Comparison of ENCODE assay signal across 9 mouse cellular contexts in the genomic region with DNA sequence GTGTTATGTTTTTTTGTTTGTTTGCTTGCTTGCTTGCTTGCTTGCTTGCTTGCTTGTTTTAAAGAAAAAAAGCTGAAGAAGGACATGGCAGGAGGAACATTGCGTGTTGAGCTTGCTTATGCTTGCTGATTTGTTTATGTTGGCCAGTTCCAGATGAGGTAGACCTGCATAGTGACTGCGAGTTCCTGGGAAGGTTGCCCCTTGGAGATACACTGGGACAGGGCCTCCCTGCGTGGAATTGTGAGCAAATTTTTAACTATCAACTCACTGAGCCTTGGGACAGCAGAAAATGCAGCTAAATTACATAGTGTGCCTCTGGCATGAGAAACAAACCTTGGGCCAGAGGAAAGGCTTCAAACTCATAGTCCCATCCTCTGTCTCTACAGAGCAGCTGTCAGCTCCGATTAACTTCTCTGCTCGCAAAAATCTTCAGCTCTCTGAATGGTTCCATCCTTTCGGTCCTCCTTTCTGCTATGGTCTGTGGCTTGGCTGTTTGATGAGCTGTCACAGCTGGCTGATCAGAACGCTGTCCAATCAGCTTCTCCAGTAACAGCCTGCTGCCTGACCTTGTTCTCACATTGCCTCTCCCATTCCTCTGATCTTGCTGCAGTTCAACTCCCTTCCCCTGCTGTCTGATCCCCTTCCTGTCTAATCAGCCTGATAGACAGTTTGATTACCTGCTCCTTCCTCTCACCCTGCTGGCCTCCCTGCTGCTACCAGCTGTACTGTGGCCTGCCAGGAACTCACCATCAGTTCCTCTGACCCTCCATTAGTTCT.
DNase-seq lines count a peak whose midpoint lies in the region; ATAC-seq lines count a peak whose summit lies in the region.
"Had no signal": no experiment of that assay in that cellular context is flagged by ENCODE, and none has a peak within 500 bp of the region (broad histone marks: within the 10 kb centered on the region; RNA-seq: fewer than 3 reads in every experiment).

No protein-coding gene starts in this region.

- ATAC-seq in hindbrain, embryonic 12.5 days (ENCODE audit: low FRiP score), result peak; percentile 84
- peak; percentile 95 for ATAC-seq in midbrain, embryonic 11.5 days (ENCODE audit: low FRiP score)
- ATAC-seq: intestine, postnatal 0 days had no signal

- H3K4me1 ChIP-seq in heart, embryonic 10.5 days, result peaks cover 7% of the 10 kb centered on the region
- peaks cover 12% of the 10 kb centered on the region for H3K4me1 ChIP-seq in hindbrain, embryonic 12.5 days
- H3K4me1 ChIP-seq in midbrain, embryonic 11.5 days (ENCODE audit: control insufficient read depth, insufficient read depth, low read length), result 0 out of 2 replicates have a peak, but pooled peaks cover 4% of the 10 kb centered on the region

- no peaks in the 10 kb centered on the region for H3K36me3 ChIP-seq in heart, embryonic 10.5 days
- H3K36me3 ChIP-seq in hindbrain, embryonic 12.5 days, result no peaks in the 10 kb centered on the region
- no peaks in the 10 kb centered on the region for H3K36me3 ChIP-seq in midbrain, embryonic 11.5 days (ENCODE audit: control insufficient read depth, insufficient read depth, low read length)

- no peak overlapping the region for H3K27ac ChIP-seq in heart, embryonic 10.5 days
- H3K27ac ChIP-seq in hindbrain, embryonic 12.5 days, result peak overlapping the region; percentile 44; the same call in 1 of the 2 replicates
- H3K27ac ChIP-seq in midbrain, embryonic 11.5 days (ENCODE audit: low read depth, low read length), result peak overlapping the region; percentile 41; the same call in 1 of the 2 replicates

- no peak overlapping the region for H3K4me3 ChIP-seq in heart, embryonic 10.5 days
- no peak overlapping the region for H3K4me3 ChIP-seq in hindbrain, embryonic 12.5 days
- no peak overlapping the region for H3K4me3 ChIP-seq in midbrain, embryonic 11.5 days (ENCODE audit: low read depth, low read length)

- H3K27me3 ChIP-seq in heart, embryonic 10.5 days (ENCODE audit: insufficient read depth, poor library complexity, severe bottlenecking), result no peaks in the 10 kb centered on the region
- H3K27me3 ChIP-seq in hindbrain, embryonic 12.5 days, result no peaks in the 10 kb centered on the region
- H3K27me3 ChIP-seq in midbrain, embryonic 11.5 days (ENCODE audit: control insufficient read depth, insufficient read depth, low read length), result no peaks in the 10 kb centered on the region

- DNase-seq in heart, embryonic 10.5 days (ENCODE audit: low spot score), result peak; percentile 74
- no peak for DNase-seq in heart, adult 18-20 months
- DNase-seq in brain, adult 2 months (ENCODE audit: low read depth, low spot score), result peak; percentile 34
- DNase-seq in midbrain, embryonic 11.5 days (ENCODE audit: low spot score, missing footprints), result peak; percentile 92
- no peak for DNase-seq in adrenal gland, adult 2 months
- DNase-seq in layer of hippocampus, adult 11-12 months (ENCODE audit: low spot score), result no peak
- no peak for DNase-seq in frontal cortex, adult 2 months (ENCODE audit: extremely low spot score in 1 of 2, low spot score in 1 of 2)

- WGBS in heart, embryonic 10.5 days, result 32% methylated on average over 7 of the region's 7 CpGs
- WGBS in hindbrain, embryonic 12.5 days, result 27% methylated on average over 7 of the region's 7 CpGs
- 26% methylated on average over 7 of the region's 7 CpGs for WGBS in midbrain, embryonic 11.5 days

- peak overlapping the region; percentile 17 for H3K4me2 ChIP-seq in hindbrain, embryonic 12.5 days (replicated peaks)
- H3K4me2 ChIP-seq in midbrain, embryonic 11.5 days, result no peak overlapping the region

- H3K9me3 ChIP-seq in heart, embryonic 10.5 days, result no peaks in the 10 kb centered on the region
- H3K9me3 ChIP-seq in hindbrain, embryonic 12.5 days (replicated peaks), result no peaks in the 10 kb centered on the region
- no peaks in the 10 kb centered on the region for H3K9me3 ChIP-seq in midbrain, embryonic 11.5 days (ENCODE audit: control insufficient read depth, low read length)

- H3K9ac ChIP-seq in hindbrain, embryonic 12.5 days, result no peak overlapping the region
- H3K9ac ChIP-seq in midbrain, embryonic 11.5 days (ENCODE audit: low read length), result no peak overlapping the region

Comparison
In these comparisons a context has a peak if more than half of its experiments do, and no peak if none do; other contexts are left out.
1. DNase-seq: peak in heart, embryonic 10.5 days (single experiment), brain, adult 2 months (single experiment) and midbrain, embryonic 11.5 days (single experiment); none in heart, adult 18-20 months (0 of 2), adrenal gland, adult 2 months (single experiment), layer of hippocampus, adult 11-12 months (single experiment) and frontal cortex, adult 2 months (0 of 2).